Mouse (Mus musculus) intestine, postnatal 0 days (tissue): ENCODE measurements at regions not wholly inside any gene's neighbourhood (a gene's known extent, or its start where the extent isn't known, plus 50 kb on each side); places are given as distances from the start of the nearest gene placed in this dataset.

Source experiments
- ATAC-seq: fragments of 200-750 bp; cut with Nextera tagmentation; 2 replicates; pipeline ENCODE4 v1.8.0; 2017; ENCODE audit warnings: mild to moderate bottlenecking, moderate TSS enrichment, moderate library complexity
- H3K27ac ChIP-seq: fragments of 300-500 bp; sonication (generic); 2 replicates; pipeline ENCODE4 v1.5.1; 2014; ENCODE audit warnings: mild to moderate bottlenecking, low read depth, low read length, moderate library complexity
- H3K27me3 ChIP-seq: fragments of 300-500 bp; sonication (generic); replicated peaks from 2 replicates; pipeline ENCODE4 v1.6.1; 2014; ENCODE audit warnings: low read length, mixed read lengths; ENCODE audit not compliant: control insufficient read depth, insufficient read depth
- H3K36me3 ChIP-seq: fragments of 300-500 bp; sonication (generic); 2 replicates; pipeline ENCODE4 v1.6.1; 2014; ENCODE audit warnings: mild to moderate bottlenecking, moderate library complexity; ENCODE audit not compliant: control insufficient read depth, insufficient read depth
- H3K4me1 ChIP-seq: fragments of 300-500 bp; sonication (generic); replicated peaks from 2 replicates; pipeline ENCODE4 v1.6.1; 2014; ENCODE audit warnings: antibody characterized with exemption, low read length, mixed read lengths; ENCODE audit not compliant: control insufficient read depth, insufficient read depth
- H3K4me2 ChIP-seq: fragments of 300-500 bp; sonication (generic); replicated peaks from 2 replicates; pipeline ENCODE4 v1.6.1; 2014; ENCODE audit warnings: low read depth, mild to moderate bottlenecking, moderate library complexity
- H3K4me3 ChIP-seq: fragments of 300-500 bp; sonication (generic); 2 replicates; pipeline ENCODE4 v1.5.1; 2014; ENCODE audit warnings: low read depth, low read length
- H3K9ac ChIP-seq: fragments of 300-500 bp; sonication (generic); 2 replicates; pipeline ENCODE4 v1.6.1; 2014; ENCODE audit warnings: mild to moderate bottlenecking, low read depth, low read length
- H3K9me3 ChIP-seq: fragments of 300-500 bp; sonication (generic); 2 replicates; pipeline ENCODE4 v1.6.1; 2016; ENCODE audit warnings: mixed run types; ENCODE audit not compliant: control insufficient read depth
- CTCF ChIP-seq: sonication (generic); IDR thresholded peaks from 2 replicates; pipeline ENCODE4 v1.5.1; 2016; ENCODE audit warnings: low read depth, mild to moderate bottlenecking, control low read depth, antibody characterized with exemption, moderate library complexity
- WGBS: fragments of 180-500 bp; shearing (Covaris S2); extraction: QIAGEN DNeasy Blood & Tissue Kit; methylation state at CpG from one replicate; pipeline ENCODE4 v1.1.7; 2014; 5-methylcytosine and 5-hydroxymethylcytosine counted together

- H3K9ac ChIP-seq: no peak overlapping the region
Measured at GRCm38 (mm10) chr9:115640781-115641180, 268.5 kb upstream of the Gadl1 start.

GRCm38 (mm10) chr9:115642032-115642431 is 267.2 kb upstream of the Gadl1 start:
- Histone ChIP-seq H3K4me1 (no peaks in the 10 kb centered on the region), H3K4me2 (no peak overlapping the region)

More at GRCm38 (mm10) chr9:115640781-115641180, 268.5 kb upstream of the Gadl1 start:
- no peak overlapping the region for H3K27ac ChIP-seq
- no peaks in the 10 kb centered on the region for H3K9me3 ChIP-seq
- H3K4me2 ChIP-seq: no peak overlapping the region
- WGBS: 92% methylated on average over 2 of the region's 2 CpGs
- TF ChIP-seq CTCF: no peak
- no peak overlapping the region for H3K4me3 ChIP-seq
- H3K4me1 ChIP-seq: no peaks in the 10 kb centered on the region
- ATAC-seq: no peak
- no peaks in the 10 kb centered on the region for H3K36me3 ChIP-seq
- H3K27me3 ChIP-seq: no peaks in the 10 kb centered on the region

GRCm38 (mm10) chr9:115644953-115645352 is 264.3 kb upstream of the Gadl1 start:
- Histone ChIP-seq H3K36me3 (no peaks in the 10 kb centered on the region), H3K4me1 (no peaks in the 10 kb centered on the region), H3K27ac (no peak overlapping the region), H3K9ac (no peak overlapping the region), H3K27me3 (no peaks in the 10 kb centered on the region), H3K4me3 (no peak overlapping the region), H3K4me2 (no peak overlapping the region), H3K9me3 (no peaks in the 10 kb centered on the region)
- TF ChIP-seq CTCF: no peak
- ATAC-seq: no peak
- WGBS: 88% methylated on average over 9 of the region's 9 CpGs

More at GRCm38 (mm10) chr9:115642032-115642431, 267.2 kb upstream of the Gadl1 start:
- Histone ChIP-seq H3K9me3 (no peaks in the 10 kb centered on the region), H3K27ac (no peak overlapping the region), H3K36me3 (no peaks in the 10 kb centered on the region), H3K9ac (no peak overlapping the region), H3K27me3 (no peaks in the 10 kb centered on the region), H3K4me3 (no peak overlapping the region)
- ATAC-seq: no peak
- TF ChIP-seq CTCF: no peak
- WGBS: 25% methylated on average over 4 of the region's 4 CpGs

- Histone ChIP-seq H3K4me3 (no peak overlapping the region), H3K4me1 (no peaks in the 10 kb centered on the region), H3K27ac (no peak overlapping the region), H3K9me3 (no peaks in the 10 kb centered on the region), H3K4me2 (no peak overlapping the region), H3K27me3 (no peaks in the 10 kb centered on the region), H3K36me3 (no peaks in the 10 kb centered on the region), H3K9ac (no peak overlapping the region)
- 68% methylated on average over 7 of the region's 7 CpGs for WGBS
- ATAC-seq: no peak
- TF ChIP-seq CTCF: no peak
Measured at GRCm38 (mm10) chr9:115646226-115646625, 263.0 kb upstream of the Gadl1 start.

- no peak for ATAC-seq
- Histone ChIP-seq H3K36me3 (no peaks in the 10 kb centered on the region), H3K27ac (no peak overlapping the region), H3K4me3 (no peak overlapping the region), H3K9me3 (no peaks in the 10 kb centered on the region), H3K27me3 (no peaks in the 10 kb centered on the region), H3K4me1 (no peaks in the 10 kb centered on the region), H3K9ac (no peak overlapping the region), H3K4me2 (no peak overlapping the region)
- 86% methylated on average over 2 of the region's 2 CpGs for WGBS
- no peak for TF ChIP-seq CTCF
Measured at GRCm38 (mm10) chr9:115651708-115652107, 257.5 kb upstream of the Gadl1 start.

- Histone ChIP-seq H3K27ac (no peak overlapping the region), H3K9me3 (no peaks in the 10 kb centered on the region), H3K9ac (no peak overlapping the region), H3K4me1 (no peaks in the 10 kb centered on the region), H3K4me2 (no peak overlapping the region), H3K4me3 (no peak overlapping the region), H3K27me3 (no peaks in the 10 kb centered on the region), H3K36me3 (no peaks in the 10 kb centered on the region)
- WGBS: 95% methylated on average over 5 of the region's 5 CpGs
- TF ChIP-seq CTCF: peak; percentile 33; the same call in 1 of the 2 replicates
- no peak for ATAC-seq
Measured at GRCm38 (mm10) chr9:115653116-115653515, 256.1 kb upstream of the Gadl1 start.

GRCm38 (mm10) chr9:115654933-115655332 is 254.3 kb upstream of the Gadl1 start:
- H3K9ac ChIP-seq: no peak overlapping the region
- TF ChIP-seq CTCF: no peak
- no peaks in the 10 kb centered on the region for H3K4me1 ChIP-seq
- H3K4me3 ChIP-seq: no peak overlapping the region
- no peaks in the 10 kb centered on the region for H3K27me3 ChIP-seq
- ATAC-seq: no peak
- H3K4me2 ChIP-seq: no peak overlapping the region
- no peaks in the 10 kb centered on the region for H3K36me3 ChIP-seq
- no peaks in the 10 kb centered on the region for H3K9me3 ChIP-seq
- H3K27ac ChIP-seq: no peak overlapping the region
- WGBS: 92% methylated on average over 6 of the region's 6 CpGs
